Mouse (Mus musculus) adrenal gland, adult 10 weeks (tissue): ENCODE results near the gene Fancg. TPM values are rescaled to one million over a fixed set of nuclear protein-coding genes. Genes with fewer than 3 reads are reported as not detected.

ENCODE experiments used
- polyA plus RNA-seq: library from polyadenylated mRNA; stranded (reverse); fragments of 350-450 nt; fragmentation: Illumina TruSeq; extraction: RNeasy Lipid Tissue Mini Kit (QIAGEN cat#74804); gene quantifications from one replicate; pipeline ENCODE4 v1.2.3, GENCODE M21; 2014; ENCODE audit warnings: low read depth, low replicate concordance

Gene Fancg
- polyA plus RNA-seq: 4.7 TPM

GRCm38 (mm10) chr4:43010161-43011038 lies at the start of gene Fancg:
Fancg (minus strand) TSS chr4:43010506.

GRCm38 (mm10) chr4:43058753-43059654 lies 48.7 kb upstream of the Fancg start, which contains the start of gene Unc13b:
Unc13b (plus strand) TSS chr4:43058953.

GRCm38 (mm10) chr4:43045659-43046302 lies 35.5 kb upstream of the Fancg start, which contains the start of gene Fam214b:
Fam214b (minus strand) TSS chr4:43046220.

GRCm38 (mm10) chr4:43031237-43031995 lies 21.1 kb upstream of the Fancg start, which contains the start of gene Stoml2:
Stoml2 (minus strand) TSS chr4:43031710.

GRCm38 (mm10) chr4:43025084-43025960 lies 15.0 kb upstream of the Fancg start, which contains the start of gene Pigo:
Pigo (minus strand) TSS chr4:43025819.

GRCm38 (mm10) chr4:43000141-43000986 lies 9.9 kb downstream of the Fancg start, which contains the start of gene Vcp:
Vcp (minus strand) TSS chr4:43000507.

GRCm38 (mm10) chr4:42969304-42969703 lies 41.0 kb downstream of the Fancg start, which contains the start of gene 1700022I11Rik:
1700022I11Rik (plus strand) TSS chr4:42969604.

Other genes with a start within 250 kb of the Fancg start
- not detected for gene Ccl21a, start 236.5 kb downstream of the Fancg start, polyA plus RNA-seq
- not detected for gene Fam205a1, start 156.6 kb downstream of the Fancg start, polyA plus RNA-seq
- gene Gm12394, start 153.7 kb downstream of the Fancg start, polyA plus RNA-seq: not detected
- gene Fam205c, start 136.3 kb downstream of the Fancg start, polyA plus RNA-seq: not detected
- gene Phf24, start 93.8 kb downstream of the Fancg start, polyA plus RNA-seq: 0.87 TPM
- 0.99 TPM for gene Dnajb5, start 60.7 kb downstream of the Fancg start, polyA plus RNA-seq
- not detected for gene 1700022I11Rik, start 40.9 kb downstream of the Fancg start, polyA plus RNA-seq
- gene Vcp, start 10.0 kb downstream of the Fancg start, polyA plus RNA-seq: 319 TPM
- gene Pigo, start 15.3 kb upstream of the Fancg start, polyA plus RNA-seq: 1.6 TPM
- 46.2 TPM for gene Stoml2, start 21.2 kb upstream of the Fancg start, polyA plus RNA-seq
- 5.7 TPM for gene Fam214b, start 35.7 kb upstream of the Fancg start, polyA plus RNA-seq
- gene Unc13b, start 48.4 kb upstream of the Fancg start, polyA plus RNA-seq: 8.3 TPM